Mouse (Mus musculus) limb, embryonic 14.5 days (tissue): ENCODE results near the gene Ankrd31. TPM values are rescaled to one million over a fixed set of nuclear protein-coding genes. Genes with fewer than 3 reads are reported as not detected.

Experiments
- ATAC-seq: fragments of 200-750 bp; cut with Nextera tagmentation; 2 replicates; pipeline ENCODE4 v1.8.0; 2017; ENCODE audit warnings: low read depth, moderate number of reproducible peaks, moderate TSS enrichment; ENCODE audit not compliant: low FRiP score
- DNase-seq: peaks from one replicate; pipeline ENCODE4 v3.0.0-alpha.2; 2015; ENCODE audit warnings: low spot score
- H3K27ac ChIP-seq: fragments of 300-500 bp; sonication (generic); replicated peaks from 2 replicates; pipeline ENCODE4 v1.5.1; 2014; ENCODE audit warnings: low read depth, mild to moderate bottlenecking, low read length, moderate library complexity, mixed read lengths
- H3K27me3 ChIP-seq: fragments of 300-500 bp; sonication (generic); 2 replicates; pipeline ENCODE4 v1.6.1; 2014; ENCODE audit warnings: low read length, mixed read lengths; ENCODE audit not compliant: control insufficient read depth, insufficient read depth
- H3K36me3 ChIP-seq: fragments of 300-500 bp; sonication (generic); 2 replicates; pipeline ENCODE4 v1.6.1; 2014; ENCODE audit warnings: mild to moderate bottlenecking, low read length, moderate library complexity, mixed read lengths; ENCODE audit not compliant: control insufficient read depth, insufficient read depth
- H3K4me1 ChIP-seq: fragments of 300-500 bp; sonication (generic); 2 replicates; pipeline ENCODE4 v1.6.1; 2014; ENCODE audit warnings: antibody characterized with exemption, low read length, mixed read lengths; ENCODE audit not compliant: control insufficient read depth, insufficient read depth
- H3K4me2 ChIP-seq: fragments of 300-500 bp; sonication (generic); replicated peaks from 2 replicates; pipeline ENCODE4 v1.6.1; 2014; ENCODE audit warnings: low read depth, mild to moderate bottlenecking, low read length, moderate library complexity; ENCODE audit not compliant: severe bottlenecking
- H3K4me3 ChIP-seq: fragments of 300-500 bp; sonication (generic); replicated peaks from 2 replicates; pipeline ENCODE4 v1.5.1; 2014; ENCODE audit warnings: low read length
- H3K9ac ChIP-seq: fragments of 300-500 bp; sonication (generic); 2 replicates; pipeline ENCODE4 v1.6.1; 2014; ENCODE audit warnings: mild to moderate bottlenecking, low read depth, low read length, moderate library complexity; ENCODE audit not compliant: severe bottlenecking
- H3K9me3 ChIP-seq: fragments of 300-500 bp; sonication (generic); 2 replicates; pipeline ENCODE4 v1.6.1; 2016; ENCODE audit warnings: low read length; ENCODE audit not compliant: control insufficient read depth
- POLR2A ChIP-seq: fragments of 200-500 bp; IDR thresholded peaks from 2 replicates; pipeline ENCODE4 v1.8.0; 2012; ENCODE audit warnings: inconsistent platforms, mild to moderate bottlenecking, moderate library complexity, borderline replicate concordance; ENCODE audit not compliant: insufficient read depth, insufficient read length; ENCODE audit errors: extremely low read depth
- WGBS: fragments of 180-500 bp; shearing (Covaris S2); extraction: QIAGEN DNeasy Blood & Tissue Kit; methylation state at CpG from one replicate; pipeline ENCODE4 v1.1.7; 2014; 5-methylcytosine and 5-hydroxymethylcytosine counted together
- polyA plus RNA-seq, 2 experiments: library from polyadenylated mRNA; depleted of rRNA in 1 of 2; stranded (reverse) in 1 of 2; unstranded in 1 of 2; fragments of >200 nt; fragmentation: Nextera tagmentation in 1 of 2; extraction: Ambion mirVana in 1 of 2; gene quantifications; 2 replicates each; pipeline versions ENCODE4 v1.2.1 to v1.2.3; 2012 to 2014

Gene Ankrd31
- polyA plus RNA-seq, 2 experiments: 0.01 TPM; not detected in 1

DNA sequence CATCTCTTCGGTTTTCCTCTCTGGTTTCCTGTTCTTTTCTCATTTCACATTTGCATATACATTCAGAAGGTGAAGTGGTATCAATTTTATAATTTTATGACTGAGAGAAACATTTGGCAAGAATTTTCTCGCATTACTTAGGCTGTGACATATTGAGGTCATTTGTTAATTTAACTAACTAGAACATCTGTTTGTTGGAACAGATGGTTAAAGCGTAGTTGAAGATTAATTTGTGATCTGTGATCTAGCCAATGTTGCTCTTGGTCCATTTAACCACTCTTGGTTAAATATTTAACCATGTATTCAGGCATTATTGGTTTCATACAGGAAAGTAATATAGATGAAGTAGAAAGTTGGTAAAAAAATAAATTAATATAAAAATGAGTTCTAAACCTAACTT lies 47.2 kb downstream of the Ankrd31 start:
- no peak for TF ChIP-seq POLR2A

DNA sequence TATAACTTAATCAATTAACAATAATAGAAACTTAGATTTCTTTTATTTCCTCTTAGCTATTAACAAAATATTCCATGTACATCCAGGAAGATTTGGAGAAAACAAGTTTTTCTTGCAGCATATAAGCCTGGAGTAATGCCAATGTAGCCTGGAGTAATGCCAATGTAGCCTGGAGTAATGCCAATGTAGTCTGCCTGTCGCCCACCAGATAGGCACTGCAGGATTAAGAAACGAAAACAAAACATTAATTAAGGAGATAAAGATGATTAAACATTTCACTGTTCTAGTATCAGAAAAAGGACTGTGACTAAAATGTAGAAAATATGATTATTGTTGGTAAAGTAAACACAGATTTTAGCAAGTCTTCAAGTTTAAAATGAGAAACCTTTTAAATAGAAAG lies 49.4 kb downstream of the Ankrd31 start:
- 46% methylated on average over 2 of the region's 2 CpGs for WGBS
- DNase-seq: peak; percentile 10
- H3K27me3 ChIP-seq: no peaks in the 10 kb centered on the region
- H3K36me3 ChIP-seq: no peaks in the 10 kb centered on the region
- no peaks in the 10 kb centered on the region for H3K4me1 ChIP-seq
- no peak for TF ChIP-seq POLR2A
- no peak overlapping the region for H3K4me3 ChIP-seq
- no peak overlapping the region for H3K27ac ChIP-seq
- H3K4me2 ChIP-seq: no peak overlapping the region
- no peak for ATAC-seq
- no peak overlapping the region for H3K9ac ChIP-seq
- no peaks in the 10 kb centered on the region for H3K9me3 ChIP-seq

More for the DNA sequence above, 47.2 kb downstream of the Ankrd31 start:
- Histone ChIP-seq H3K27me3 (no peaks in the 10 kb centered on the region), H3K9ac (no peak overlapping the region), H3K27ac (no peak overlapping the region), H3K36me3 (no peaks in the 10 kb centered on the region), H3K4me2 (no peak overlapping the region), H3K4me1 (no peaks in the 10 kb centered on the region), H3K4me3 (no peak overlapping the region), H3K9me3 (no peaks in the 10 kb centered on the region)
- ATAC-seq: no peak
- DNase-seq: no peak
- WGBS: 73% methylated on average over 3 of the region's 3 CpGs

DNA sequence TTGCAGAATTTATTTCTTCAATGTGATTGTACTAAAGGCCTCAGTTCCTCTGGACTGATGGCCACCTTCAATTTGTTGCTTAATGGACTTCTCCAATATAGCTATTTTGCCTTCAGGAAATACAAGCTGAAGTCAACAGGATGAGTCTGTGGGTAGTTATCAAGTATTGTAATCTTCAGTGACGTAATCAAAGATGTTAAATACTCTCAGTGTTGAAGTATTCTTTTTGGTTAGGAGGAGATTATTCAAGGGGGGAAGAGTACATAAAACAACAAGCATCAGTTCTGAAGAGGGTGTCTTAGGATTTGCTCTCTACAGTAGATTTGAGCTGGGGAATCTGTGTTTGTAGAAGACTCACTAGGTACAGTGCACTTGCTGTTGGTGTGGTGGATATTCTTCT lies 101.7 kb downstream of the Ankrd31 start:
- H3K36me3 ChIP-seq: no peaks in the 10 kb centered on the region
- DNase-seq (no peak), ATAC-seq (no peak)
- no peaks in the 10 kb centered on the region for H3K4me1 ChIP-seq
- no peak overlapping the region for H3K4me3 ChIP-seq
- no peaks in the 10 kb centered on the region for H3K9me3 ChIP-seq
- no peak for TF ChIP-seq POLR2A
- H3K27me3 ChIP-seq: no peaks in the 10 kb centered on the region
- 91% methylated on average over 1 of the region's 1 CpGs for WGBS
- no peak overlapping the region for H3K9ac ChIP-seq
- no peak overlapping the region for H3K27ac ChIP-seq
- no peak overlapping the region for H3K4me2 ChIP-seq

DNA sequence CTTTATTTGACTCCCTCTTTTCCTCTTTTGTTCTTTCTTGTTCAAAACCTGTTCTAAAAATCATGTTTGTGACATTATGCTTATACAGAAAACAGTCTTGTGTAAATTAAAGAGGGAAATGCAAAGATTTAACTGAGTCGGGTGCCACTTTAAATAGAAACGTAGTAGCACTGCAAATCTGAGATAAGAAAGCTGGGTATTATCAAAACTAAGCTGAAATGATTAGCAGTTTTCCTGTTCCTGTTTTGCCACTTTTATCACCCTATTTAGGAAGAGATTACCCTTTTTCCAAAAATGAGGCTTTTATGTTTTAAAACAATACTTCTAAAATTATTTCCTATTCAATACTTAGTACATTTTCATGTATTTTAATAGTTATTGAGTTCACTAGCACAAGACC lies 104.1 kb downstream of the Ankrd31 start:
- whole genome bisulfite sequencing: 78% methylated on average over 2 of the region's 2 CpGs
- no peak for TF ChIP-seq POLR2A
- Histone ChIP-seq H3K9ac (no peak overlapping the region), H3K4me2 (no peak overlapping the region), H3K36me3 (no peaks in the 10 kb centered on the region), H3K4me3 (no peak overlapping the region), H3K4me1 (no peaks in the 10 kb centered on the region), H3K27ac (no peak overlapping the region), H3K27me3 (no peaks in the 10 kb centered on the region), H3K9me3 (no peaks in the 10 kb centered on the region)
- DNase-seq (no peak), ATAC-seq (no peak)

DNA sequence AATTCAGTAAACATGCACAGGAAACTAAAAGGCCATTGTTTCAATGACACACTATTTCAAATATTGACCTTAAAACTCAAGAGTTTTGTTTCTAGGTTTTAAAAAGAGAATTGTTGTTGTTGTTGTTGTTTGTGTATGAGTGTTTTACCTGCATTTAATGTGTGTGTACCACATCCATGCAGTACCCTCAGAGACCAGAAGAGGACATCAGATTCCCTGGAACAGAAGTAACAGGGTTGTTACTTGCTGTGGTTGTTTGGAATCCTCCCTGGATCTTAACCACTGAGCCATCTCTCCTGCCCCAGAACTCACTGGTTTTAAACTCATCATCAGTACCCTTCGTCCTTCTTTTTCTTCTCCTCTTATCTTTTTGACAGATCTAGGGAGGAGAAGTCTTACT lies 105.2 kb downstream of the Ankrd31 start:
- Histone ChIP-seq H3K27me3 (no peaks in the 10 kb centered on the region), H3K36me3 (no peaks in the 10 kb centered on the region), H3K4me2 (no peak overlapping the region), H3K9me3 (no peaks in the 10 kb centered on the region), H3K9ac (no peak overlapping the region), H3K4me3 (no peak overlapping the region), H3K4me1 (no peaks in the 10 kb centered on the region), H3K27ac (no peak overlapping the region)
- DNase-seq (no peak), ATAC-seq (no peak)
- 55% methylated on average over 1 of the region's 1 CpGs for WGBS
- no peak for TF ChIP-seq POLR2A

DNA sequence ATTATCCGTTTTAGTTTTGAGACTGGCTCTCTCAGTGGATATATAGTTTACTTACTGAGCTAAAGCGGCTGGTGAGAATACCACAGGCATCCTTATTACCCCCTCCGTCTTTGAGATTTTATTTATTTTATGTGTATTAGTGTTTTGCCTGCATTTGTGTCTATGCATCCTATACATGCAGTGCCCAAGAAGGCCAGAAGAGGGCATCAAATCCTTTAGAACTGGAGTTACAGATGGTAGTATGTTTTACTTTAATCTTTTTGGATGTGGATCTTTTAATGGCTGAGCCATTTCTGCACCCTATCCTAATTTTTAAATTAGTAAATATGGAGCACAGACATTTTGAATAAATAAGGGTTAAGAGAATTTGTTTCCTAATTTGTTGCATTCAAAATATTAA lies 107.1 kb downstream of the Ankrd31 start:
- Histone ChIP-seq H3K27ac (no peak overlapping the region), H3K9ac (no peak overlapping the region), H3K9me3 (no peaks in the 10 kb centered on the region), H3K36me3 (no peaks in the 10 kb centered on the region), H3K4me3 (no peak overlapping the region), H3K4me2 (no peak overlapping the region), H3K4me1 (no peaks in the 10 kb centered on the region), H3K27me3 (no peaks in the 10 kb centered on the region)
- TF ChIP-seq POLR2A: no peak
- DNase-seq: peak; percentile 75
- ATAC-seq: no peak
- WGBS: 13% methylated on average over 3 of the region's 3 CpGs
